ENCODE assay signal across 19 mouse cellular contexts in the genomic region with DNA sequence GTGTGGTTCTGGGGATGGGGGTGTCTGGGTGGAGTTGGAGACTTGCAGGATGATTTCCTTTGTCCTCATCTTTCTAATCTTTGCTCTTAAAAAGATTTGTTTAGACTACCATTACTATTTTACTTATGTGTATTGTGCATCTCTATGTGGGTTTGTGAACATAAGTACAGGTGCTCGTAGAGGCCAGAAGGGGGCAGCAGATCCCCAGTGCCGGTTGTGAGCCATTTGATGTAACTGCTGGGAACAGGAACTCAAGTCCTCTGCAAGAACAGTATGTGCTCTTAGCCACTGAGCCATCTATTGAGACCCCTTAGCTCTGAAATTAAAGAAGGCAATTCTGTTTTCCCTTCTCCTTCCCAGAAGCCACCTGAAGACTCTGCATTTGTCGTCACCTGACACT.
DNase-seq lines count a peak whose midpoint lies in the region; ATAC-seq and TF ChIP-seq lines count a peak whose summit lies in the region.
"Had no signal": no experiment of that assay in that cellular context is flagged by ENCODE, and none has a peak within 500 bp of the region (broad histone marks: within the 10 kb centered on the region; RNA-seq: fewer than 3 reads in every experiment).

No protein-coding gene starts in this region.

- 0 out of 2 replicates have a peak, but pooled peaks have one; percentile 20 for TF ChIP-seq CTCF in forebrain, postnatal 0 days (IDR thresholded peaks at IDR 0.05; ENCODE audit: low read depth)
- TF ChIP-seq CTCF in left cerebral cortex, adult 2 months (IDR thresholded peaks at IDR 0.05), result peak; percentile 1

- H3K36me3 ChIP-seq in forebrain, postnatal 0 days (ENCODE audit: insufficient read depth), result no peaks in the 10 kb centered on the region
- no peaks in the 10 kb centered on the region for H3K36me3 ChIP-seq in forebrain, embryonic 14.5 days (ENCODE audit: control insufficient read depth, insufficient read depth, low read length)
- no peaks in the 10 kb centered on the region for H3K36me3 ChIP-seq in ES-E14 (ENCODE audit: control insufficient read depth, insufficient read depth, low read length, poor library complexity, severe bottlenecking)
- H3K36me3 ChIP-seq: kidney, embryonic 15.5 days had no signal

- no peak overlapping the region for H3K9ac ChIP-seq in forebrain, postnatal 0 days
- no peak overlapping the region for H3K9ac ChIP-seq in forebrain, embryonic 14.5 days (ENCODE audit: low read length)
- H3K9ac ChIP-seq in ES-E14 (ENCODE audit: insufficient read depth, low read depth, low read length, poor library complexity, severe bottlenecking), result no peak overlapping the region
- H3K9ac ChIP-seq: kidney, embryonic 15.5 days; lung, embryonic 14.5 days had no signal

- no peaks in the 10 kb centered on the region for H3K27me3 ChIP-seq in forebrain, postnatal 0 days (ENCODE audit: insufficient read depth, low read length)
- no peaks in the 10 kb centered on the region for H3K27me3 ChIP-seq in forebrain, embryonic 14.5 days (replicated peaks; ENCODE audit: control insufficient read depth, insufficient read depth, low read length)
- H3K27me3 ChIP-seq: kidney, embryonic 15.5 days had no signal

- no peaks in the 10 kb centered on the region for H3K4me1 ChIP-seq in forebrain, postnatal 0 days (ENCODE audit: insufficient read depth)
- peaks cover 7% of the 10 kb centered on the region; the same call in 1 of the 2 replicates for H3K4me1 ChIP-seq in forebrain, embryonic 14.5 days (ENCODE audit: control insufficient read depth, insufficient read depth, low read length)
- no peaks in the 10 kb centered on the region for H3K4me1 ChIP-seq in ES-E14 (ENCODE audit: control insufficient read depth in 2 of 2, insufficient read depth in 2 of 2, low read length in 2 of 2, poor library complexity in 1 of 2)
- H3K4me1 ChIP-seq: kidney, embryonic 15.5 days had no signal

- H3K4me3 ChIP-seq in forebrain, postnatal 0 days (ENCODE audit: low read depth, low read length), result no peak overlapping the region
- no peak overlapping the region for H3K4me3 ChIP-seq in forebrain, embryonic 14.5 days (ENCODE audit: low read depth, low read length)
- H3K4me3 ChIP-seq in left cerebral cortex, adult 2 months, result no peak overlapping the region
- no peak overlapping the region for H3K4me3 ChIP-seq in ES-E14 (ENCODE audit: insufficient read depth in 1 of 2, low read depth in 1 of 2, low read length in 2 of 2, poor library complexity in 1 of 2, severe bottlenecking in 1 of 2)
- H3K4me3 ChIP-seq: kidney, embryonic 15.5 days had no signal

- WGBS in forebrain, postnatal 0 days, result 93% methylated on average over 3 of the region's 3 CpGs
- WGBS in forebrain, embryonic 14.5 days, result 96% methylated on average over 3 of the region's 3 CpGs

- ATAC-seq in forebrain, postnatal 0 days, result no peak
- ATAC-seq in forebrain, embryonic 14.5 days, result no peak
- ATAC-seq in granulocyte monocyte progenitor cell, adult 5-6 weeks (replicated peaks; ENCODE audit: poor library complexity, severe bottlenecking), result no peak
- ATAC-seq: inflammation-experienced regulatory T-cells, adult 6 months had no signal

- H3K9me3 ChIP-seq in forebrain, postnatal 0 days (ENCODE audit: low read length), result no peaks in the 10 kb centered on the region
- H3K9me3 ChIP-seq in forebrain, embryonic 14.5 days (replicated peaks; ENCODE audit: control insufficient read depth, low read length), result no peaks in the 10 kb centered on the region
- no peaks in the 10 kb centered on the region for H3K9me3 ChIP-seq in ES-E14 (ENCODE audit: control insufficient read depth, insufficient read depth, low read depth, low read length)
- H3K9me3 ChIP-seq: kidney, embryonic 15.5 days had no signal

- in situ Hi-C loops in ES-E14 (cut with MboI; ENCODE audit: low sequenced_read_pairs in 2 of 2, unreplicated experiment in 2 of 2), result no loop called here

- no peak overlapping the region for H3K27ac ChIP-seq in forebrain, postnatal 0 days (ENCODE audit: low read depth, low read length)
- no peak overlapping the region for H3K27ac ChIP-seq in forebrain, embryonic 14.5 days (ENCODE audit: low read depth, low read length)
- H3K27ac ChIP-seq in left cerebral cortex, adult 2 months, result no peak overlapping the region
- no peak overlapping the region for H3K27ac ChIP-seq in ES-E14 (ENCODE audit: insufficient read depth, low read depth, low read length, poor library complexity, severe bottlenecking)
- H3K27ac ChIP-seq: kidney, embryonic 15.5 days had no signal

- no peak overlapping the region for H3K4me2 ChIP-seq in forebrain, postnatal 0 days (ENCODE audit: low read depth)
- H3K4me2 ChIP-seq in forebrain, embryonic 14.5 days (ENCODE audit: low read length), result no peak overlapping the region
- H3K4me2 ChIP-seq: kidney, embryonic 15.5 days; lung, embryonic 14.5 days had no signal

- intact Hi-C loops in left cerebral cortex, adult 2 months (cut with DNase I), result no loop called here
- intact Hi-C loops in left cerebral cortex, postnatal 25 days (cut with DNase I), result no loop called here

- no peak for DNase-seq in forebrain, postnatal 0 days
- DNase-seq in forebrain, embryonic 14.5 days (ENCODE audit: low spot score), result no peak
- no peak for DNase-seq in left cerebral cortex, adult 2 months (ENCODE audit: extremely low spot score in 1 of 2, low spot score in 2 of 2)
- DNase-seq in left cerebral cortex, postnatal 25 days (ENCODE audit: low spot score in 2 of 2), result no peak
- DNase-seq in ES-E14 (ENCODE audit: low read depth, low spot score), result peak; percentile 60
- peak; percentile 1 for DNase-seq in c-Kit-positive CD71-positive TER-119-positive erythroid progenitor cells, embryonic 14.5 days (ENCODE audit: low spot score)
- no peak for DNase-seq in Muller cell, postnatal 12 days (ENCODE audit: inconsistent ontology term)
- DNase-seq: cerebellum, adult 8-10 months; gastrocnemius, postnatal 25 days; layer of hippocampus, postnatal 36 days; left cerebral cortex, postnatal 4 days; liver; lung, embryonic 14.5 days; lung, postnatal 4 days; right cerebral cortex, postnatal 4 days; thymus, adult 2 months had no signal

TF ChIP-seq in ES-E14, 5 proteins besides CTCF, POLR2A, EP300 and RAD21:
- TF ChIP-seq CHD2 (IDR thresholded peaks at IDR 0.05; ENCODE audit: low read depth, low read length), result no peak
- no peak for TF ChIP-seq ZNF384 (IDR thresholded peaks at IDR 0.05; ENCODE audit: low read depth, low read length)
- peak; percentile 64; the same call in 1 of the 2 replicates for TF ChIP-seq ZC3H11A (IDR thresholded peaks at IDR 0.05; ENCODE audit: borderline replicate concordance, low read depth, low read length)
- no peak for TF ChIP-seq HCFC1 (IDR thresholded peaks at IDR 0.05; ENCODE audit: borderline replicate concordance, insufficient read depth, low read length)

Comparison
In these comparisons a context has a peak if more than half of its experiments do, and no peak if none do; other contexts are left out.
1. DNase-seq: peak in ES-E14 (single experiment) and c-Kit-positive CD71-positive TER-119-positive erythroid progenitor cells, embryonic 14.5 days (single experiment); none in forebrain, postnatal 0 days (single experiment), forebrain, embryonic 14.5 days (single experiment), left cerebral cortex, adult 2 months (0 of 2), left cerebral cortex, postnatal 25 days (0 of 2) and Muller cell, postnatal 12 days (single experiment).